Mouse (Mus musculus) CH12.LX (cell line): ENCODE results near the gene 2700081O15Rik.

Experiments
- CTCF ChIP-seq, 2 experiments: IDR thresholded peaks in 1 of 2; conservative IDR thresholded peaks in 1 of 2; 2 replicates each; pipeline ENCODE4 v1.5.1; 2011 to 2012; ENCODE audit warnings: low read depth in 2 of 2, low read length in 2 of 2, improper control_type of control experiment in 1 of 2, inconsistent platforms in 1 of 2, mild to moderate bottlenecking in 1 of 2, moderate library complexity in 1 of 2
- E2F4 ChIP-seq: IDR thresholded peaks from 2 replicates; pipeline ENCODE4 v1.6.1; 2011; ENCODE audit warnings: low read depth, low read length, improper control_type of control experiment; ENCODE audit not compliant: insufficient replicate concordance
- EP300 ChIP-seq: IDR thresholded peaks from 2 replicates; pipeline ENCODE4 v1.6.1; 2011; ENCODE audit warnings: low read length, improper control_type of control experiment
- HCFC1 ChIP-seq: IDR thresholded peaks from 2 replicates; pipeline ENCODE4 v1.6.1; 2012; ENCODE audit warnings: low read depth, mild to moderate bottlenecking, inconsistent platforms, low read length, improper control_type of control experiment
- KAT2A ChIP-seq: IDR thresholded peaks from 2 replicates; pipeline ENCODE4 v1.6.1; 2012; ENCODE audit warnings: low read length, improper control_type of control experiment, inconsistent platforms; ENCODE audit not compliant: insufficient replicate concordance
- MAX ChIP-seq: IDR thresholded peaks from 2 replicates; pipeline ENCODE4 v1.6.1; 2011; ENCODE audit warnings: low read length, improper control_type of control experiment
- MYC ChIP-seq: IDR thresholded peaks from 2 replicates; pipeline ENCODE4 v1.6.1; 2011; ENCODE audit warnings: low read depth, mild to moderate bottlenecking, improper control_type of control experiment, low read length
- POLR2A ChIP-seq: IDR thresholded peaks from 2 replicates; pipeline ENCODE4 v1.6.1; 2011; ENCODE audit warnings: low read depth, mild to moderate bottlenecking, improper control_type of control experiment, low read length
- RCOR1 ChIP-seq: conservative IDR thresholded peaks from 2 replicates; pipeline ENCODE4 v1.6.1; 2012; ENCODE audit warnings: low read depth, mild to moderate bottlenecking, inconsistent platforms, low read length, improper control_type of control experiment
- SMC3 ChIP-seq: IDR thresholded peaks from 2 replicates; pipeline ENCODE4 v1.6.1; 2011; ENCODE audit warnings: low read depth, low read length, improper control_type of control experiment
- TBP ChIP-seq: conservative IDR thresholded peaks from 2 replicates; pipeline ENCODE4 v1.6.1; 2011; ENCODE audit warnings: low read depth, low read length, improper control_type of control experiment
- TCF12 ChIP-seq: IDR thresholded peaks from 2 replicates; pipeline ENCODE4 v1.6.1; 2014; ENCODE audit warnings: low read depth, mild to moderate bottlenecking, inconsistent platforms, low read length, improper control_type of control experiment
- USF2 ChIP-seq: conservative IDR thresholded peaks from 2 replicates; pipeline ENCODE4 v1.6.1; 2011; ENCODE audit warnings: low read depth, low read length, improper control_type of control experiment
- ZMIZ1 ChIP-seq: IDR thresholded peaks from 2 replicates; pipeline ENCODE4 v1.6.1; 2012; ENCODE audit warnings: low read depth, mild to moderate bottlenecking, inconsistent platforms, low read length, improper control_type of control experiment

DNA sequence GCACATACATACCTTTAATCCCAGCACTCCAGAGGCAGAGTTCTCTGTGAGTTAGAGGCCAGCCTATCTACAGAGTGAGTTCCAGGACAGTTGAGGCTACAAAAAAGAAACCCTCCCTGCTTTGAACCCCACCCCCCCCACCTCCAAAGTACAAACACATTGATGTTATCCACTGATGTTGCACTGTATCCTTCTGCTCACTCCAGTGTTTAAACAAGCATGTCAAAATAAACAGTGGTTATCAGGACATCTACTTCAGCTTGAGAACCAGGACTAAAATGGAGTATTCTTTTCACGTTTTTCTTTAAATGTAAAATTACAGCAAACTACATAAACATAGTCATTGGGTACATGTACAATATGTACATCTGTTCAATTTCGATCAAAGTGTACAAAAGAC lies 27.7 kb downstream of the 2700081O15Rik start:
- TF ChIP-seq POLR2A (no peak), EP300 (no peak), CTCF (conservative IDR thresholded peaks at IDR 0.05 in 1 of 2, IDR thresholded peaks at IDR 0.05 in 1 of 2; ENCODE audit: low read depth in 2 of 2, low read length in 2 of 2) (no peak), RCOR1 (no peak), MYC (no peak), MAX (no peak), KAT2A (no peak), E2F4 (no peak), SMC3 (no peak), HCFC1 (no peak), USF2 (no peak), TBP (no peak), TCF12 (no peak), ZMIZ1 (no peak)
